Mouse (Mus musculus) heart, embryonic 15.5 days (tissue): ENCODE measurements at regions not wholly inside any gene's neighbourhood (a gene's known extent, or its start where the extent isn't known, plus 50 kb on each side); places are given as distances from the start of the nearest gene placed in this dataset.
"Not testable (repeated sequence)": the region's sequence is repeated elsewhere in the genome, so short reads cannot be mapped to it uniquely, and the experiment has no call there.

Experiments used
- ATAC-seq: fragments of 200-750 bp; cut with Nextera tagmentation; replicated peaks from 2 replicates; pipeline ENCODE4 v1.8.0; 2017; ENCODE audit warnings: low read depth, moderate TSS enrichment; ENCODE audit not compliant: insufficient number of reproducible peaks, insufficient read depth, low FRiP score
- H3K27ac ChIP-seq: fragments of 300-500 bp; sonication (generic); 2 replicates; pipeline ENCODE4 v1.5.1; 2015; ENCODE audit warnings: mild to moderate bottlenecking, inconsistent platforms
- H3K27me3 ChIP-seq: fragments of 300-500 bp; sonication (generic); 2 replicates; pipeline ENCODE4 v1.6.1; 2015; ENCODE audit warnings: inconsistent platforms
- H3K36me3 ChIP-seq: fragments of 300-500 bp; sonication (generic); 2 replicates; pipeline ENCODE4 v1.6.1; 2015; ENCODE audit warnings: mild to moderate bottlenecking, inconsistent platforms
- H3K4me1 ChIP-seq: fragments of 300-500 bp; sonication (generic); replicated peaks from 2 replicates; pipeline ENCODE4 v1.6.1; 2015; ENCODE audit warnings: inconsistent platforms
- H3K4me2 ChIP-seq: fragments of 300-500 bp; sonication (generic); 2 replicates; pipeline ENCODE4 v1.6.1; 2015; ENCODE audit warnings: inconsistent platforms, mild to moderate bottlenecking, moderate library complexity
- H3K4me3 ChIP-seq: fragments of 300-500 bp; sonication (generic); 2 replicates; pipeline ENCODE4 v1.5.1; 2015; ENCODE audit warnings: mild to moderate bottlenecking, inconsistent platforms
- H3K9ac ChIP-seq: fragments of 300-500 bp; sonication (generic); 2 replicates; pipeline ENCODE4 v1.6.1; 2015; ENCODE audit warnings: mild to moderate bottlenecking, inconsistent platforms
- H3K9me3 ChIP-seq: fragments of 300-500 bp; sonication (generic); replicated peaks from 2 replicates; pipeline ENCODE4 v1.6.1; 2016; ENCODE audit warnings: inconsistent platforms
- WGBS: fragments of 180-500 bp; shearing (Covaris S2); methylation state at CpG from one replicate; pipeline ENCODE4 v1.1.7; 2015; ENCODE audit warnings: mixed read lengths; 5-methylcytosine and 5-hydroxymethylcytosine counted together

DNA sequence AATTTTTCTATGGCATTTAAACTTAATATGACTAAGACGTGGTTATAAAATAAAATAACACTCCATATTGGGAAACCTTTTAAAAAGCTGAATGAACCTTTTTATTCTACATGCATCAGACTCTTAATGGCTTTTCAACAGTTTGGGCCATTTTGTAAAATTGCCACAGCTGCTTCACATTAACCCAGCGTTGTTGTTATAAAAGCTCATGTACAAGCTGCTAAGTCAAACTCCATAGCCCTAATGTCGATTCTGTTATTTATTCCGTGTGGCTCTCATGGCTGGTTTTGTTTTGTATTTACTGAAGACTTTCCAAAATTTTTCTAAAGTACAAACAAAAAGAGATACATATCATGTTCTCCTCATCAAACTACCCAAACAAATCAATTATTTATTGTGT is 268.1 kb upstream of the Hand2 start:
- Histone ChIP-seq H3K27ac (no peak overlapping the region), H3K4me3 (no peak overlapping the region), H3K36me3 (no peaks in the 10 kb centered on the region), H3K4me2 (no peak overlapping the region), H3K27me3 (no peaks in the 10 kb centered on the region), H3K9me3 (no peaks in the 10 kb centered on the region), H3K4me1 (no peaks in the 10 kb centered on the region), H3K9ac (no peak overlapping the region)
- WGBS = 71% methylated on average over 4 of the region's 4 CpGs
- no peak for ATAC-seq

- 86% methylated on average over 8 of the region's 8 CpGs for WGBS
- H3K4me3 ChIP-seq = no peak overlapping the region
- no peak for ATAC-seq
- no peaks in the 10 kb centered on the region for H3K4me1 ChIP-seq
- no peaks in the 10 kb centered on the region for H3K9me3 ChIP-seq
- H3K36me3 ChIP-seq = no peaks in the 10 kb centered on the region
- H3K27ac ChIP-seq = no peak overlapping the region
- no peaks in the 10 kb centered on the region for H3K27me3 ChIP-seq
- no peak overlapping the region for H3K9ac ChIP-seq
- no peak overlapping the region for H3K4me2 ChIP-seq
Observed at GRCm38 (mm10) chr8:57076995-57077394, 243.8 kb upstream of the Hand2 start.

GRCm38 (mm10) chr8:57086811-57087210 is 234.0 kb upstream of the Hand2 start:
- H3K9ac ChIP-seq = no peak overlapping the region
- H3K27me3 ChIP-seq = no peaks in the 10 kb centered on the region
- H3K4me2 ChIP-seq = no peak overlapping the region
- no peak overlapping the region for H3K27ac ChIP-seq
- ATAC-seq = no peak
- H3K4me3 ChIP-seq = no peak overlapping the region
- H3K36me3 ChIP-seq = no peaks in the 10 kb centered on the region
- no peaks in the 10 kb centered on the region for H3K4me1 ChIP-seq
- WGBS = 68% methylated on average over 3 of the region's 3 CpGs
- H3K9me3 ChIP-seq = no peaks in the 10 kb centered on the region

DNA sequence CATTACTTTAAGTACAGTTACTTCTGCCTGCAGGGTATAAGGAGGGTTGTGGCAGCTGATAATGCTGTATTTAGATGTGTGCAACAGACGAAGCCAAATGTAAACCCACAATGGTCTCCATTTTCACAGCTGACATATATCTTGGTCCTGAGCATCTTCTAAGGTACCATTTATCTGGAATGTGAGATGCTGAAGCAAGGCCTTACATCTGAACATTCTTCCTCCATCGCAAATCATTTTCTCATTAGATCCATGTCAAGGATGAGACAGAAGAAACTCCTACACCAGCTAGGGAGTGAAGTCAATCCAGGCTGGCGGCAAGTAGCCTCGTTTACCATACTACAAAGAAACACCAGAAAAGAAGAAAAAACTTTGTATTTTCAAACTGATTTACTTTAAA is 228.4 kb upstream of the Hand2 start:
- no peaks in the 10 kb centered on the region for H3K27me3 ChIP-seq
- no peaks in the 10 kb centered on the region for H3K9me3 ChIP-seq
- no peak overlapping the region for H3K27ac ChIP-seq
- H3K36me3 ChIP-seq = no peaks in the 10 kb centered on the region
- no peak for ATAC-seq
- no peak overlapping the region for H3K4me2 ChIP-seq
- WGBS = 74% methylated on average over 4 of the region's 4 CpGs
- no peak overlapping the region for H3K4me3 ChIP-seq
- H3K4me1 ChIP-seq = no peaks in the 10 kb centered on the region
- H3K9ac ChIP-seq = no peak overlapping the region

- WGBS = 38% methylated on average over 2 of the region's 2 CpGs
- Histone ChIP-seq H3K9ac (no peak overlapping the region), H3K4me3 (no peak overlapping the region), H3K4me2 (no peak overlapping the region), H3K27ac (no peak overlapping the region), H3K4me1 (no peaks in the 10 kb centered on the region), H3K9me3 (no peaks in the 10 kb centered on the region), H3K27me3 (no peaks in the 10 kb centered on the region), H3K36me3 (no peaks in the 10 kb centered on the region)
- no peak for ATAC-seq
Observed at GRCm38 (mm10) chr8:57095169-57095568, 225.6 kb upstream of the Hand2 start.

DNA sequence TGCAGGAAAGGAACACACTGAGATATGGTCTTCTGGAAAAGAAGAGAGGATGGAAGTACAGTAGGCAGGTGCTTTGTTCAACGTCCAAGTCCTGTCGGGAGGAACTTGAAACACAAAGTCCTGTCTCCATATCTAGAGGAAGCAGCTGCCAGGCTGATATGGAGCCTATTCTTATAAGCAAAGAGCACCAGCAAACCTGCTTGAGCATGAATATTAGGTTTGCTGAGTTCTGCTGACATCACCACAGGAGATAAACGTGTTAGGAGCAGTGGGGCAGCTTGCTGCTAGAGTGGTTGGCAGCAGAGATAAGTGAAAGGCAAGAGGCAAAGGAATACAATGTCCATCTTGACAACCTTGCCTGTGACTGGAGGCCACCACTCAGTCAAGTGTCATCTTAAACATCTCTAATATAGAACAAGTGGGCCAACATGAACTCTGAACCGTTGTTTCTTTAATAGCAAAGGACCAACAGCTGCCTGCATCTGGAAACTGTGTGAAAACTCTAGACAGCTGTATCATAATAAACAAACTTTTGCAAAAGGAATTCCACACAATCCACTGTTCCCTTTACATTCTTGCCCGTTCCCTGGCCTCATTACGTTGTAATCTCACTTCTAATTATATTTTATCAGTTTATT is 209.9 kb upstream of the Hand2 start:
- H3K4me1 ChIP-seq, H3K27me3 ChIP-seq, H3K9ac ChIP-seq, H3K4me3 ChIP-seq, H3K9me3 ChIP-seq, H3K4me2 ChIP-seq, H3K36me3 ChIP-seq: not testable (repeated sequence)
- H3K27ac ChIP-seq = peak overlapping the region; percentile 52; the same call in 1 of the 2 replicates
- 28% methylated on average over 3 of the region's 6 CpGs for WGBS
- peak; percentile 69 for ATAC-seq

DNA sequence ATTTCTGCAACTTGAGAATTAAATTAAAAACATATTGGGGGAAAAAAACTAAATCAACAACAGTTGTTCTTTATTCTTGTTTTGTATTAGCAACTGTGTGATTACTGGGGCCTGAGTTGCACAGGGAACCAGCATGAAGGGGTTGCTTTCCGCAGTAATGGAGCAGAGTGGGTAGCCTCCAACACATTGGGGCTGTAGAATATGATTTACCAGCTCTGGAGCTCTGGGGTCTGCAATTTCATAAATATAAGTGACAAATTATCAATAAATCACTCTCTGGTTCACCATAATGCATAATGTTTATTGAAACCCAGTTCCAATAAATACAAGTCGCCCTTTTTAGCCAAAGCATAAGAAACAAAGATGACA is 209.4 kb upstream of the Hand2 start:
- no peak overlapping the region for H3K9ac ChIP-seq
- peak overlapping the region; percentile 52; the same call in 1 of the 2 replicates for H3K27ac ChIP-seq
- no peaks in the 10 kb centered on the region for H3K27me3 ChIP-seq
- H3K9me3 ChIP-seq = peaks cover 3% of the 10 kb centered on the region
- H3K36me3 ChIP-seq = no peaks in the 10 kb centered on the region
- H3K4me2 ChIP-seq = no peak overlapping the region
- 53% methylated on average over 2 of the region's 2 CpGs for WGBS
- H3K4me1 ChIP-seq = peaks cover 5% of the 10 kb centered on the region; the same call in 1 of the 2 replicates
- H3K4me3 ChIP-seq = no peak overlapping the region
- no peak for ATAC-seq

GRCm38 (mm10) chr8:57113915-57114314 is 206.9 kb upstream of the Hand2 start:
- H3K27me3 ChIP-seq = no peaks in the 10 kb centered on the region
- H3K4me3 ChIP-seq = no peak overlapping the region
- H3K4me1 ChIP-seq = peaks cover 5% of the 10 kb centered on the region; the same call in 1 of the 2 replicates
- no peak for ATAC-seq
- H3K9ac ChIP-seq = no peak overlapping the region
- H3K4me2 ChIP-seq = no peak overlapping the region
- peaks cover 3% of the 10 kb centered on the region for H3K9me3 ChIP-seq
- no peaks in the 10 kb centered on the region for H3K36me3 ChIP-seq
- H3K27ac ChIP-seq = no peak overlapping the region
- 78% methylated on average over 2 of the region's 2 CpGs for WGBS

GRCm38 (mm10) chr8:57115303-57115702 is 205.5 kb upstream of the Hand2 start:
- Histone ChIP-seq H3K4me2 (no peak overlapping the region), H3K9ac (no peak overlapping the region), H3K27me3 (no peaks in the 10 kb centered on the region), H3K36me3 (no peaks in the 10 kb centered on the region), H3K27ac (no peak overlapping the region), H3K4me1 (peaks cover 5% of the 10 kb centered on the region; the same call in 1 of the 2 replicates), H3K4me3 (no peak overlapping the region), H3K9me3 (peaks cover 3% of the 10 kb centered on the region)
- 85% methylated on average over 2 of the region's 2 CpGs for WGBS
- no peak for ATAC-seq

DNA sequence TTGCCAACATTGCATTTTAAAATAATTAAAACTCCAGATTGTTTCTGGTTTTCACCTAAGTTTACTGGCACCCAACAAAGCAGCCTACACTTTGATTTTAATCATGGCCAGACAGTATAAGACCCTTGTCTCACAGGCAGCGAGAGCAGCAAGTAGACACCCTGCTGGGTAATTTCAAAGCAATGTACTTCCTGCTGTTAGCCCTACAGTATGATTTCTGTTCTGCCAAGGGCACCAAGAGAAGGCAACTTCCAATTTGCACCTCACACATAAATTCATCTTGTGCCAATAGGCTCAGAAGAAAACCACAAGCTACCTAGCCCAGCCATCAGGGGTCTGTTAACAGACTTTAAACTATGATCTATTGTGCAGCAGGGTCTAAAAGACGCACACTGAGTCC is 186.7 kb upstream of the Hand2 start:
- H3K9ac ChIP-seq = no peak overlapping the region
- H3K27me3 ChIP-seq = no peaks in the 10 kb centered on the region
- WGBS = 43% methylated on average over 2 of the region's 2 CpGs
- no peaks in the 10 kb centered on the region for H3K36me3 ChIP-seq
- no peak overlapping the region for H3K4me2 ChIP-seq
- peak overlapping the region; percentile 67 for H3K27ac ChIP-seq
- no peaks in the 10 kb centered on the region for H3K9me3 ChIP-seq
- ATAC-seq = no peak
- H3K4me1 ChIP-seq = 0 out of 2 replicates have a peak, but pooled peaks cover 6% of the 10 kb centered on the region
- no peak overlapping the region for H3K4me3 ChIP-seq

DNA sequence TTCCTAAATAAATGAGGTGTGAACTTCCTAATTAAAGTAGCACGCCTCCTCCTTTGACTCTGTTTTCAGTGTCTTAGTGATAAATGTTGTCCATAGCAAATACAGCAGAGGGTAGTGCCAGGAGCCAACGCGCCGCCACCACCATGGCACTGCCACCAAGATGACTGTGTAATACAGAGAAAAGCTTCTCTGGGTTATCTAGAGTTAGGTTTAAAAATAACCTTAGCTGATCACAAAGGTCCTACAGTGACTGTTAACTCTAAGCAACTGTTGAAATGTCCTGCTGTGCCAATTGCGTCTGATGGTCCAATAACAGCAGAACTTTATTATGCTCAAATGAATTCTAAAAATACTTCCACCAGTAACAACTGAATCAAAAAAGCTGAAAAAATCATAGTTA is 186.1 kb upstream of the Hand2 start:
- Histone ChIP-seq H3K4me1 (0 out of 2 replicates have a peak, but pooled peaks cover 6% of the 10 kb centered on the region), H3K4me2 (no peak overlapping the region), H3K9ac (no peak overlapping the region), H3K36me3 (no peaks in the 10 kb centered on the region), H3K4me3 (no peak overlapping the region), H3K27me3 (no peaks in the 10 kb centered on the region), H3K27ac (peak overlapping the region; percentile 67), H3K9me3 (no peaks in the 10 kb centered on the region)
- 39% methylated on average over 5 of the region's 5 CpGs for WGBS
- peak; percentile 83; the same call in 1 of the 2 replicates for ATAC-seq

GRCm38 (mm10) chr8:57148036-57148435 is 172.7 kb upstream of the Hand2 start:
- Histone ChIP-seq H3K9ac (no peak overlapping the region), H3K4me3 (no peak overlapping the region), H3K27me3 (no peaks in the 10 kb centered on the region), H3K9me3 (no peaks in the 10 kb centered on the region), H3K36me3 (no peaks in the 10 kb centered on the region), H3K4me2 (no peak overlapping the region), H3K4me1 (no peaks in the 10 kb centered on the region), H3K27ac (no peak overlapping the region)
- WGBS = 70% methylated on average over 5 of the region's 5 CpGs
- ATAC-seq = no peak
